Mouse (Mus musculus) skeletal muscle tissue, adult 2 months (tissue): ENCODE data around the gene Slc25a36.

Experiments
- DNase-seq: peaks from one replicate; pipeline ENCODE4 v3.0.0-alpha.2; 2012; ENCODE audit warnings: low read depth, low spot score

Slc25a36 gene

DNA sequence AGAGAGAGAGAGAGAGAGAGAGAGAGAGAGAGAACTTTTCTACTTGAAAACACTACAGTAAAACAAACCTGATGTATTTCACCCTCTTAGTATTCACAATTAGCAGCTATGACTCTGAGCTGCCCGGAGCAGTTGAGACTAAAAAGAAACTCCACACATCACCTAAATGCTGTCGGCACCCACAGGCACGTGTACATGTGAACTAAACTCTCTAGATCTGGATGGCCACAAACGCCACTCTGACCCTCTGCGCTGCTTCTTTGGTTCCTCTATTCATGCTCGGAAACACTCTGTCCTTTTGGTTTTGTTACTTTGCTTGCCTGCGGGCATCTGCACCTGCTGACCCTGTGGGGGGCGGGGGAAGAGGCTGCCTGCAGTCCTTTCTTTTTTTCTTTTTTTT, 69.3 kb downstream of the Slc25a36 start:
- no peak for DNase-seq

DNA sequence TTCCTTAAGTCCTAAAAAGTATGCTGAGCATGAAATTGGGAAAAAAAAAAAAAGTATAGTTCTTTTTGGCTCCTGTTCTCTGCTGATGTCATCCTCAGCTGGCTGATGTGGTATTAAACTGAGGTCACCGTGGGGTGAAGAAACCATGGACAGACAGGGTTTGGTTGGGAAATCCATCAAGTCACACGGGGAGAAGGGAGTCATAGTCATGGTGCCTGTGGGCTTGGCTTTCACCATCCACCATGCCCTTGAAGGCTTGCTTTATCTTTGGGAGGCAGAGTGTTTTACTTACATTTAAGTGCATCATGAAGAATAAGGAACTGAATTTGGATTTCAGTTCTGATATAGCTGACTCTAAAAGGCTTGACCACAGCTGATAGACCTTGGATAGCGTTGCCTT, 72.9 kb downstream of the Slc25a36 start:
- no peak for DNase-seq

DNA sequence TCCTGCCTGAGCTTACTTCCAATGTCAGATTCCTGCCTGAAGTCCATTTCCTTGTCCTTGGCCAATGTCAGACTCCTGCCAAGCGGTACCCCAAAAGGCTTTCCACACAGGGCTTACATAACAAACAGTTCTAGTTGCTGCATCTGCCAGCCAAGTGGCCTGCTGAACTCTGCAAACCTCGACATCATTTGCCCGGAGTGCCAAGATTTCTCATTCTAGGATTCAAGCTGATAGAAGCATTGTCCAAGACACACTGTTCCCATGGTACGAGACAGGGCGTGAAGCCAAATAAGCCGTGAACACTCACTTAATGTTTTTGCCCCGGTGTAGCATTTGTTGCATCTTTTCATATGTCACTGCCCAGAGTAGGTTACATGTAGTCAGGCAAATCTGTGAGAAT, 74.3 kb downstream of the Slc25a36 start:
- no peak for DNase-seq

DNA sequence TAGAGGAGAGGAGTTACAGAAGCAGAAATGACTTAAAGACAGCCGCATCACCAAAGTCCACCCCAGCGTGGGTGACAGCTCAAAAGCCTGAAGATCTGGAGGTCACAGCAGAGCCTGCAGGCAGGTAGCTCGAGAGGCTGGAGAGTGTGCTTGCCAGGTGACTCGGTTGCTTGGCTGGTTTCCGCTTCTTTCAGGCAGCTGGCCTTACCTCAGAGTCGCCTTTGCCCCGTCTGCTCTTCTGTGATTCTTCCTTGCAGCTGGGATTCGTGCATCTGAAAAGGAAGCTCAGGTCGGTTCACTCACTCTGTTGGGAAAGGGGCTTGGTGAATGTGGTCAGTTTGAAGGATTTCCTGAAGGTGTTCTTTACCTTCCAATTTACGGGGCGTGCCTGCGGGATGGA, 83.6 kb downstream of the Slc25a36 start:
- no peak for DNase-seq

DNA sequence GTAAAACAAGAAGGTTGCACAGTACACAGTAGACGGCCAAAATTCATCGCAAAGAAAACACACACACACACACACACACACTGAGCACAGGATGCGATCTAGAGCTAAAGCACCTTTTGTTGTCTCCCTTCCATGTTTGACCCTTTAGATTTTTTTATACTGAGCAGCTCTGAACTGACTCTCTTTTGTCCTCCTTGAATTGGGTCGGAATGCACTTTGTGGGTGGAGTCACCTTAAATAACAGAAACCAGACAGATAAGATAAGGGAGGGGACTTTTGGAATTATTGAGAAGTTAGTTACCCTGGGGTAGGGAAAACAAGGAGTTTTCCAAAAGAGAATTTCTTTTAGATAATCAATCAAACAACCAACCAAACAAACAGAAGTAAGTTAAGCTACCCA, 85.0 kb downstream of the Slc25a36 start:
- DNase-seq, result no peak
